Mouse (Mus musculus): ENCODE data around the gene Ptcra. TPM values are rescaled to one million over a fixed set of nuclear protein-coding genes. Genes with fewer than 3 reads are reported as not detected.
"Not testable (repeated sequence)": the region's sequence is repeated elsewhere in the genome, so short reads cannot be mapped to it uniquely, and the experiment has no call there.

The Ptcra gene
- polyA plus RNA-seq, 1 experiment from 2014 or later: 0.16 TPM

DNA sequence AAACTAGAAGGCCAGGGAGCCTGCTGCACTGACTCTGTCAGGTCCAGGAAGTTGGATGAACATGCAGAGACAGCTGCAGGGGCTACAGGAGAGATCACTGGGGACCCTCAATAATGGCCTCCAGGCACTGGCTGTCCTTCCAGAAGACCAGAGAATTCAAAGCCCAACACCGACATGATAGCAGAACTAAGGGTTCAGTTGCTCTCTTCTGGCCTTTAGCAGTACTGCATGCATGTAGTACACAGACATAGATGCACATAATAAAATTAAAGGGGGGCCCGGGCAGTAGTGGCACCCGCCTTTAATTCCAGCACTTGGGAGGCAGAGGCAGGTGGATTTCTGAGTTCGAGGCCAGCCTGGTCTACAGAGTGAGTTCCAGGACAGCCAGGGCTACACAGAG is 7.5 kb upstream of the Ptcra start:
- 76% methylated on average over 4 of the region's 4 CpGs for WGBS
- H3K27ac ChIP-seq: no peak overlapping the region
- ATAC-seq (ENCODE audit: insufficient number of reproducible peaks, insufficient read depth, low FRiP score, low TSS enrichment, low read depth): no peak
- peaks cover 24% of the 10 kb centered on the region for H3K4me1 ChIP-seq (replicated peaks)
- H3K4me2 ChIP-seq: no peak overlapping the region
- no peaks in the 10 kb centered on the region for H3K27me3 ChIP-seq
- no peak overlapping the region for H3K4me3 ChIP-seq (replicated peaks)
- no peak overlapping the region for H3K9ac ChIP-seq (replicated peaks)
- H3K9me3 ChIP-seq: no peaks in the 10 kb centered on the region
- H3K36me3 ChIP-seq: peaks cover 20% of the 10 kb centered on the region

DNA sequence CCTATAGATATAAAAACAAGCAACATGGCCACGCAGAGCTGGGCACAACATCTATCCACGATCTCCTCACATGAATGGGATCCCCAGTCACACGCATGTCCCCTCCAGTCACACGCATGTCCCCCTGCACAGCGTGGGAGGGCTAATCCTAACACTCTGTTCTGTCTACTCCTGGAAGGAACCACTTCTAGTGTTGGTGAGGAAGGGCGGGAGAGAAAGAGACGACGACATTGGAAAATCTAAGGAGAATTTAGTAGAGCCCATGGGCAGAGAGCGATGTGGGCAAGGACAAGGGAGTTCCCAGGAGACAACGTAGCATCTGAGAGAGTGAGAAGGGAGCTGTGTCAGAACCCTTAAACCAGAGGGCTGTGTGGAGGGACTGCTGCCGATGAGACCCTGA is 7.0 kb upstream of the Ptcra start:
- Histone ChIP-seq H3K4me2 (no peak overlapping the region), H3K27ac (no peak overlapping the region), H3K4me1 (replicated peaks) (peaks cover 24% of the 10 kb centered on the region), H3K9ac (replicated peaks) (no peak overlapping the region), H3K36me3 (peaks cover 16% of the 10 kb centered on the region), H3K9me3 (no peaks in the 10 kb centered on the region), H3K27me3 (no peaks in the 10 kb centered on the region), H3K4me3 (replicated peaks) (no peak overlapping the region)
- ATAC-seq (ENCODE audit: insufficient number of reproducible peaks, insufficient read depth, low FRiP score, low TSS enrichment, low read depth): no peak
- WGBS: 92% methylated on average over 11 of the region's 11 CpGs

DNA sequence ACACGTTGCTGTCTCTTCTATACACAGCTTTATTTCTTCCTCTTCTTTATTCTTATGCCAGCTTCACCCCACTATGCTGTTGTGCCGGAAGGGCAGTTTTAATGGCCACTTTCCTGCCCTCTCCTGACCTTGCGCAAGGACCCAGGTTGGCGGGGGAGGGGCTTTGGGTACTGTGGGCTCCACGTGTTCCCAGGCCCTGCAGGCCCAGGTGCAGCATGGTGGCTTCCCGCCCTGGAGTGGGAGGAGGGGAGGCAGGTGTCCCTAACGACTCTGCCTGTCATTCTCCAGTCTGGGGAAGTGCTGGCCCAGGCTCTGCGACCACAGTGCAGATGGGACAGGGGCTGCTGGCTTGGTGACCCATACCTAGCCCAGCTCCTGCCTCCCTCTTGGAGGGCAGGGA is 4.4 kb upstream of the Ptcra start:
- H3K9ac ChIP-seq (replicated peaks): no peak overlapping the region; the same call in 1 of the 2 replicates
- no peak overlapping the region for H3K27ac ChIP-seq
- ATAC-seq (ENCODE audit: insufficient number of reproducible peaks, insufficient read depth, low FRiP score, low TSS enrichment, low read depth): no peak
- H3K4me1 ChIP-seq (replicated peaks): peaks cover 12% of the 10 kb centered on the region
- WGBS: 41% methylated on average over 8 of the region's 8 CpGs
- no peak overlapping the region for H3K4me2 ChIP-seq
- H3K36me3 ChIP-seq: no peaks in the 10 kb centered on the region
- H3K4me3 ChIP-seq (replicated peaks): no peak overlapping the region
- H3K27me3 ChIP-seq: no peaks in the 10 kb centered on the region
- H3K9me3 ChIP-seq: no peaks in the 10 kb centered on the region

DNA sequence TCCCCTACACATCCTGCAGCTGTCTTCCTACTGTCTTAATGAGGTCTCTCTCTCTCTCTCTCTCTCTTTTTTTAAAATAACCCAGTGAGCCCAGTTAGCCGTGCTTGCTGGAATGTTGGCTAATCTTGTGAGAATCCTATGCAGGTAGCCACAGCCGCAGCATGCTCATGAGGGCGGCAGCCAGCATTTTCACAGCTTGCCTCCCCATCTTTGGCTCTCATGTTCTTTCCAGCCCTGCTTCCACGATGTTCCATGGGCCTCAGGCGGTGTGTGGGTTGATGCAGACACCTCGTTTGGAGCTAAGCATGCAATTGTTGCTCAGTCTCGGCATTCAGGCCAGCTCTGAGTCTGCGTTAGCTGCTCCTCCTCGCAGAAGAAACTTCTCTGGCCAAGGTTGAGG is 1.4 kb upstream of the Ptcra start:
- H3K4me1 ChIP-seq (replicated peaks): not testable (repeated sequence)
- WGBS: 68% methylated on average over 9 of the region's 9 CpGs

DNA sequence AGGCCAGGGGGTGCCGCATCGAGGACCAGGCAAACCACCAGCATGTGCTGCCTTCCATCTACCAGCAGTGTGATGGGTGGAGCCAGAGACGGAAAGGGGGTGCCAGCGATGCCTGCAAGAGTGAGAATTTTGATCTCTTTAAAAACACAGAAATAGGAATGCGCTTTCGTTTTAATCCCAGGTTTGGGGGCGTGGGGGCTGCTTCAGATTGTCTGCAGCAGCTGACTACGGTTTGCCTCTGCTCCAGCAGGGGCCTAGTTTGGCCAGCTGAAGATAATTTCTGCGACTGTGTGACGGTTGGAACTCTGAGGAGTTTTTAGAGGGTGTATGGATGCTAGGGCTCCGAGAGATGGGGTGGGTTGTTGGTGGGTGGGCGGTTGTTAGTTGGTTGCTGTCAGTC is 4.8 kb downstream of the Ptcra start:
- H3K27ac ChIP-seq: no peak overlapping the region
- peaks cover 8% of the 10 kb centered on the region for H3K4me1 ChIP-seq (replicated peaks)
- ATAC-seq (ENCODE audit: insufficient number of reproducible peaks, insufficient read depth, low FRiP score, low TSS enrichment, low read depth): no peak
- no peaks in the 10 kb centered on the region for H3K36me3 ChIP-seq
- H3K4me2 ChIP-seq: no peak overlapping the region
- H3K9me3 ChIP-seq: no peaks in the 10 kb centered on the region
- no peak overlapping the region for H3K9ac ChIP-seq (replicated peaks)
- 82% methylated on average over 12 of the region's 12 CpGs for WGBS
- no peaks in the 10 kb centered on the region for H3K27me3 ChIP-seq
- H3K4me3 ChIP-seq (replicated peaks): no peak overlapping the region

More for the DNA sequence above, 1.4 kb upstream of the Ptcra start:
- H3K36me3 ChIP-seq; H3K4me2 ChIP-seq; H3K27ac ChIP-seq; ATAC-seq (ENCODE audit: insufficient number of reproducible peaks, insufficient read depth, low FRiP score, low TSS enrichment, low read depth); H3K27me3 ChIP-seq; H3K9me3 ChIP-seq; H3K9ac ChIP-seq (replicated peaks); H3K4me3 ChIP-seq (replicated peaks): not testable (repeated sequence)

DNA sequence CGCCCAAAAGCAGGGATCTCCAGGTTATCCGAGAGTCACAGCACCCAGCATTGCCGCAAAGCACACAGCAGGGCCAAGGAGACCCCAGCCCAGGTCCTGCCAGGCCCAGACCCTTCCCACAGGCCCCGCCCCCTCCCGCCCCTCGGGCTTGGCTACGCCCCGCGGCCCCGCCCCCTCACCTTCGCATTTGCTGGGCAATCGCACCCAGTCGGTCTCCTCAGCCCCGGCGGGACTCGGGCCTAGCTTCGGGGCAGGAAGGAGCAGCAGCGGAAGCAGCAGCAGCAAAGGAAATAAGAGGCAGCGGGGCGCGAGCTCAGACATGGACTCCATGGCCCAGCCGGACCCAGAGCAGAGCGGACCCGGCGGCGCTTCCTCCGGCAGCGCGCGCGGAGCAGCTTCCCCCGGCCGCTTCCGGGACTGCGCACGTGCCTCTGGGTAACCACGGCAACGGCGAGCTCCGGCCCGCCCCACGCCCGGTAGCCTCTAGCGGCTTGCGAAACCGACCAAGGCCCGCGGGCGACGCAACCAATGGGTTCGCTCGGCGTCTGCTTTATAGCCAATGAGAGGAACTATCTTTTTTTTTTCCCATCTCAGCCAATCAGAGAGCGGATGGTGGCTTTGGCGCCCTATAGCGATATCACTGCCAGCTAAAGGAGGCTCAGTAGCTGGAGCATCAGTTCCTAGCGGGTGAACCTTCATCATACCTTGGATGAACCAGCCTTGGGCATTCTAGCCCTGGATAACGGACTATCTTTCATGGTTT is 11.5 kb downstream of the Ptcra start, which contains the start of gene Cnpy3:
Cnpy3 (minus strand) TSS at position 421 of the 763 bp plus-strand sequence.
- peak within 1 kb of the TSS; percentile 70 for H3K4me2 ChIP-seq
- peak within 1 kb of the TSS; percentile 92 for H3K27ac ChIP-seq
- H3K27me3 ChIP-seq: no peaks in the 10 kb centered on the region
- peak within 1 kb of the TSS; percentile 74 for H3K9ac ChIP-seq (replicated peaks)
- no peaks in the 10 kb centered on the region for H3K9me3 ChIP-seq
- under 1% methylated on average over 58 of the region's 58 CpGs for WGBS
- peak; percentile 94 for ATAC-seq (ENCODE audit: insufficient number of reproducible peaks, insufficient read depth, low FRiP score, low TSS enrichment, low read depth)
- peak within 1 kb of the TSS; percentile 77 for H3K4me3 ChIP-seq (replicated peaks)
- peaks cover 12% of the 10 kb centered on the region for H3K36me3 ChIP-seq
- H3K4me1 ChIP-seq (replicated peaks): peaks cover 22% of the 10 kb centered on the region

DNA sequence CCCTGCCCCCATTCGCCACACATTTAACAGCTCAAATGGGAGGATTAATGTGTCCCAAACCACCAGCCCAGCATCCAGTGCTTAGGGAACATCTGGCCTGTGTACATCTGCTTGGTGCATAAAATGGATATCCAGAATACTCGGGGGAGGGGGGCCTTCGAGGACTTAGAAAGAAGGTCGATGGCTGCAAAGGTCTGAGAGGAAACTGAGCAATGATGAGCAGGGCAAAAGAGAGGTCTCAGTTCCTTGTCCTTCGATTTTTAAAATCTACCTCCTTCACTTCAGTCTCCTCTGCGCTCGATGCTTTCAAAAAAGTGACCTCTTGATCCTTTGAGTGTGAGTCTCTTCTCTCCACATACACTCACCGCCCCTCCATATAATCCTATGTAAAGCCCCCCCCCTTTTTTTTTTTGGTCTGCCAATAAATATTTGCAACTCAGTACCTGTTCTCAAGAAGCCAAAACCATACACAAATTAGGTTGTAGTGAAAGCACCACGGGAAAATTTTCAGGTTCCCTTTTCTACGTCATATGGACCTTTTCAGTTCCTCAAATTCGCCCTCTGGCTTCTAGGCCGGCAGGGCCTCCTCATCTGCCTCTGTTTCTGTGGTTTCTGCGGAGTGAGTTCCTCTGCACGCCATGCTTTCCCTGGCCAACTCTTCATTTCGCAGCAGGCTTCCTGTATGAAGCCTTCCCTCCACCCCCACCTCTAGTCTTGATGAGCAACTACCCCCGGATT is 12.3 kb downstream of the Ptcra start:
- 22% methylated on average over 16 of the region's 16 CpGs for WGBS
- no peak for ATAC-seq (ENCODE audit: insufficient number of reproducible peaks, insufficient read depth, low FRiP score, low TSS enrichment, low read depth)
- peak overlapping the region; percentile 92 for H3K27ac ChIP-seq
- H3K4me2 ChIP-seq: peak overlapping the region; percentile 70
- H3K4me3 ChIP-seq (replicated peaks): peak overlapping the region; percentile 77
- H3K4me1 ChIP-seq (replicated peaks): peaks cover 16% of the 10 kb centered on the region
- no peaks in the 10 kb centered on the region for H3K27me3 ChIP-seq
- peak overlapping the region; percentile 74 for H3K9ac ChIP-seq (replicated peaks)
- H3K9me3 ChIP-seq: no peaks in the 10 kb centered on the region
- peaks cover 20% of the 10 kb centered on the region for H3K36me3 ChIP-seq

DNA sequence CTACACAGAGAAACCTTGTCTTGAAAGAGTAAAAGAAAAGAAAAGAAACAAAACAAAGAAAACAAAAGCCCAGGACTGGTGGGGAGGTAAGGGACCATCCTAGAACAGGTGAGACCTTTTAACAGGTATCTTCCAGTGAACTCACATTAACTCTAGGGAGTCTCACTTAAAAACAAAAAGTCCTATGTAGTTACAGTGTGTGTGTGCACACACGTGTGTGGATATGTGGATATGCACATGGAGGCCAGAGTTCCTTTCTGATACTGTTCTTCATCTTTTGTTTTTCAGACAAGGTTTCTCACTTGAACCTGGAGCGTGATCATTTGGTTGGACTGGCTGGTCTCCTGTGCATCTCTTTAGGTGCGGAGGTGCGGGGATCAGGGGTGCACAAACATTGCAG is 12.9 kb downstream of the Ptcra start:
- H3K9me3 ChIP-seq: no peaks in the 10 kb centered on the region
- peak overlapping the region; percentile 92 for H3K27ac ChIP-seq
- 76% methylated on average over 4 of the region's 4 CpGs for WGBS
- peak overlapping the region; percentile 70 for H3K4me2 ChIP-seq
- H3K9ac ChIP-seq (replicated peaks): peak overlapping the region; percentile 74; the same call in 1 of the 2 replicates
- H3K4me3 ChIP-seq (replicated peaks): peak overlapping the region; percentile 77
- H3K36me3 ChIP-seq: peaks cover 26% of the 10 kb centered on the region
- H3K27me3 ChIP-seq: no peaks in the 10 kb centered on the region
- no peak for ATAC-seq (ENCODE audit: insufficient number of reproducible peaks, insufficient read depth, low FRiP score, low TSS enrichment, low read depth)
- peaks cover 16% of the 10 kb centered on the region for H3K4me1 ChIP-seq (replicated peaks)

DNA sequence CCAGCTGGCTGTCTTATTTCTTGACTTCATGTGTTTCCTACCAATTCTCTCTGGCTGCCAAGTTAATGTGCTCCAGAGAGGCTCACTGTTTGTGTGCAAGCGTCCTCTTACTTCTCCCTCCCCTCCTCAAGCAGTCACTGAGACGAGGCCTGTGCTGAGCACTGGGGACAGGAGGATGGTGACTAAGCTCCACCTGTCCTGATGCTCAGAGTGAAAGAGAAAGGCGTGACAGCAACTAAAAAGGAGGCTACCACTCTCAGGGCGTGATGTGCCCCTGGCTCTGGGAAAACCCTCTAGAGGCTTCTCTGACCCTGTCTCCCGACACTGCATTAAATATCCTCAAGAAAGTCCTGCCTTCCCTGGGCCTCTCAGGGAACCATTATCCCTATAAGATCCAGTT is 14.2 kb downstream of the Ptcra start:
- peaks cover 16% of the 10 kb centered on the region for H3K4me1 ChIP-seq (replicated peaks)
- 91% methylated on average over 5 of the region's 5 CpGs for WGBS
- H3K36me3 ChIP-seq: peaks cover 34% of the 10 kb centered on the region
- no peaks in the 10 kb centered on the region for H3K9me3 ChIP-seq
- ATAC-seq (ENCODE audit: insufficient number of reproducible peaks, insufficient read depth, low FRiP score, low TSS enrichment, low read depth): no peak
- no peak overlapping the region for H3K4me2 ChIP-seq
- H3K27ac ChIP-seq: no peak overlapping the region
- no peak overlapping the region for H3K4me3 ChIP-seq (replicated peaks)
- H3K9ac ChIP-seq (replicated peaks): no peak overlapping the region
- H3K27me3 ChIP-seq: no peaks in the 10 kb centered on the region

DNA sequence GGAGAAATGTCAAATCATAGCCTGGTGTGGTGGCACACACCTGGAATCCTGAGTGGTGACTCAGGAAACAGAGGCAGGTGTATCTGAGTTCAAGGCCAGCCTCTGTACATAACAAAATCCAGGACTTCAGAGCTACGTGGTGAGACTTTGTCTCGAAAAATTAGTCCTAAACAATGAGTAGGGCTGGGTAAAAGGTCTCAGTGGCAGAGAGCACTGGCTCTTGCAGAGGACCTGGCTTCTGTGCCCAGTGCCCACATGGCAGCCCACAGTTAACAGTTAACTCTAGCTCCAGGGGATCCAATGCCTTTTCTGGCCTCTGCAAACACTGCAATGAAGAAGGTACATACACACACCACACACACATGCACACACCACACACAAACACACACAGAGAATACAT is 15.7 kb downstream of the Ptcra start:
- Histone ChIP-seq H3K36me3 (peaks cover 48% of the 10 kb centered on the region), H3K4me2 (no peak overlapping the region), H3K4me1 (replicated peaks) (peaks cover 16% of the 10 kb centered on the region), H3K9ac (replicated peaks) (no peak overlapping the region), H3K9me3 (no peaks in the 10 kb centered on the region), H3K27ac (no peak overlapping the region), H3K4me3 (replicated peaks) (no peak overlapping the region), H3K27me3 (no peaks in the 10 kb centered on the region)
- 95% methylated on average over 2 of the region's 2 CpGs for WGBS
- ATAC-seq (ENCODE audit: insufficient number of reproducible peaks, insufficient read depth, low FRiP score, low TSS enrichment, low read depth): no peak

DNA sequence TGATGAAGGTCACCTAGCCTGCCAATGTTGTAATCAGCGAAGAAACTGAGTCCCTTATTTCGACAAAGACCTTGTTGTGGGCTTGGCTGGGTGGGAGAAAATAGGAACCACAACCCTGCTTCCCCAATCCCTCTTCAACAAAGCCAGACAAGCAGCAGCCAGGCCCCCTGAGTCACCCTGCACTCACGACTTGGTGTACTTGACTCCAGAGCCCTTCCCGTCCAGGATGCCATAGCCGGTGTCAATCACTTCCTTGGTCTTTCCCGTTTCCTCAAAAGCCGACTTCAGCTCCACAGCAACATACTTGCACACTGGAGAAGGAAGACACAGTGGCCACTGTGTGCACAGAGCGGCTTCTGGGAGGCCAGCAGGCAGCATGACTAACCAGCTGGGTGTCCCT is 16.3 kb downstream of the Ptcra start:
- Histone ChIP-seq H3K4me1 (replicated peaks) (peaks cover 11% of the 10 kb centered on the region), H3K4me2 (no peak overlapping the region), H3K27ac (no peak overlapping the region; the same call in 1 of the 2 replicates), H3K9me3 (no peaks in the 10 kb centered on the region), H3K36me3 (peaks cover 54% of the 10 kb centered on the region), H3K9ac (replicated peaks) (no peak overlapping the region), H3K27me3 (no peaks in the 10 kb centered on the region), H3K4me3 (replicated peaks) (no peak overlapping the region)
- ATAC-seq (ENCODE audit: insufficient number of reproducible peaks, insufficient read depth, low FRiP score, low TSS enrichment, low read depth): no peak
- WGBS: 91% methylated on average over 8 of the region's 8 CpGs
